Mouse (Mus musculus): ENCODE measurements around the gene 4931414P19Rik.
"Not testable (repeated sequence)": the region's sequence is repeated elsewhere in the genome, so short reads cannot be mapped to it uniquely, and the experiment has no call there.

Gene 4931414P19Rik

DNA sequence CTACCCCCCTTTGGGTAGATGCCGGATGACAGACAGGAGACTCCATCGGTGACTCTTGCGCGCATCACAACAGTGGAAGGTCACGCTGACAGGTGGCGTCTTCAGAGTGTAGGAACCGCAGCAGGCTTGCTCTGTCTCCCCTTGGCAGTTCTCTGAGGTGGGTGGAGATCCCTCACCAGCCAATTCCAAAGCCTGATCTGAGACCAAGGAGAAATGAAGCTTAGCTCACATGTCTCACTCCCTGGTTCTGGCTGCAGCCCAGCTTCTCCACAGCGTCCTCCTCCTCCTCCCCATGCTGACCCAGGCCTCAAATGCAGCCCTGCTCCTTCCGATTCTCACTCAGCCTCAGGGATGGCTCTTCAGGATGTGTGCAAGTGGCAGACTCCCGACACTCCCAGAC is 19.2 kb upstream of the 4931414P19Rik start:
- DNase-seq: no peak

DNA sequence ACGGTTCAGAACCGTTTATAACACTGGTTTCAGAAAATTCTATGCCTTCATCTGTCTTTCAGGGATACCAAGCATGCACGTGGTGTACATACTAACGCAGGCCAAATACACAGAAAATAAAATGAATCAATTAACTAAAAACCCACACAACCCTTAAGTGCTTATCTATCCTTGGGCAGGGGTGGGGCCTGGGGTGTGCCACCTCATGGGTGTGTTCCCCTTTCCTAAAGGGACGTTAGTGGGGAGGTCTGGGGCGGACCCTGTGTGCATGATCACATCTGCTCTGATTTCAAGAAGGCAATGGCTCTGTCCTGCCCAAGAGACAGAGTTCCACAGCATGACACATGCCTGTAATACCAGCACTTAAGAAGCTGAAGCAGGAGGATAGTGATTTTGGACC is 17.5 kb upstream of the 4931414P19Rik start:
- DNase-seq: no peak

- DNase-seq: no peak
Observed at GRCm38 (mm10) chr14:54621133-54621532, 15.3 kb upstream of the 4931414P19Rik start, which contains the start of gene Psmb11. TSS of gene Psmb11 (plus strand) at chr14:54621433.

- peak; percentile 88 for DNase-seq
Observed at GRCm38 (mm10) chr14:54617897-54618365, 12.1 kb upstream of the 4931414P19Rik start, which contains the start of gene Psmb5. TSS of gene Psmb5 (minus strand) at chr14:54618022.

- DNase-seq: no peak
Observed at GRCm38 (mm10) chr14:54617152-54617896, 11.5 kb upstream of the 4931414P19Rik start.

GRCm38 (mm10) chr14:54616226-54616825 is 10.5 kb upstream of the 4931414P19Rik start:
- DNase-seq: no peak

- not testable (repeated sequence) for DNase-seq
Observed at GRCm38 (mm10) chr14:54614130-54614529, 8.3 kb upstream of the 4931414P19Rik start.

DNA sequence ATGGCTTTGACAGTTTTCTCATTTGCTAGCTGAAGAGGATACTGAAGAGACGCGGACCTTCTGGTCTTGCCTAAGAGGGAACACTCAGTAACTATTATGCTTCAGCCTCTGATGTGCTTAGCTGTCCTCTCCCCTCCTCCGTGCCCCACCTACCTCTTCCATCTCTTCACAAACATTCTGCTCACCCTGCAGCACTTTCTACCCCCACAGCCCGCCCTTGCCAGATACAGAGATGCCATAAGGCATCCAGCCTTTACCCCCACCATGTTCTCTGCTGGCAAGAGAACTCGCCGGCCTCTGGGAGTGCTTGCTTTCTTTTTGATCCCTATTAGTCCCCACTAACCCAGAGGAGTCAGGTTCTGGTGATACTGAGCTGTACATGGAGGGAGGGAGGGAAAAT is 4.9 kb upstream of the 4931414P19Rik start:
- peak; percentile 83 for DNase-seq

DNA sequence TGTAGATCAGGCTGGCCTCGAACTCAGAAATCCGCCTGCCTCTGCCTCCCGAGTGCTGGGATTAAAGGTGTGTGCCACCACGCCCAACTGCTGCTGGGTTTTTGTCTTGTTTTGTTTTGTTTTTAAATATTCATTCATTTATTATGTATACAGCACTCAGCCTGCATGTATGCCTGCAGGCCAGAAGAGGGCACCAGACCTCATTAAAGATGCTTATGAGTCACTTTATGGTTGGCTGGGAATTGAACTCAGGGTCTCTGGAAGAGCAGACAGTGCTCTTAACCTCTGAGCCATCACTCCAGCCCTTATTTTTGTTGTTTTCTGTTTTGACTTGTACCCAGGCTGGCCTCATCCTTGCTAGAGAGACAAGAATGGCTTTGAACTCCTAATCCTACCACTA is 4.2 kb upstream of the 4931414P19Rik start:
- DNase-seq: no peak

DNA sequence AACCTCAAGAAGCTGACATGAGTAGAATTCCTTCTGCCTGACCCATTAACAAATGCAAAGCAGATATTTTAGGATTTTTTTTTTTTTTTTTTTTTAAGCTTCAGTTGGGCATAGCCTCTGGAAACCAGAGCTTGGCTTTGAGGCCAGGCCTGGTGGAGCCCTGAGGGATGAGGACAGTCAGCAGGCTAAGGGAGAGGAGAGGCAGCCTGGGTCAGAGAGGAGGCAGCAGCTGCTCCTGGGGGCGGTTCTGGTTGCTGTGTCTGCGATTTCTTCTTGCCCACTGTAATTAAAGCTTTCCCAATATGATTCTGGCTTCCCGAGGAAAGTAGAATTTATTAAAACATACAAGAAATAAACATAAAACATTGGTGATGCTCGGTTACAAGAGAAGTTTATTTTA is 3.5 kb upstream of the 4931414P19Rik start:
- DNase-seq: no peak

DNA sequence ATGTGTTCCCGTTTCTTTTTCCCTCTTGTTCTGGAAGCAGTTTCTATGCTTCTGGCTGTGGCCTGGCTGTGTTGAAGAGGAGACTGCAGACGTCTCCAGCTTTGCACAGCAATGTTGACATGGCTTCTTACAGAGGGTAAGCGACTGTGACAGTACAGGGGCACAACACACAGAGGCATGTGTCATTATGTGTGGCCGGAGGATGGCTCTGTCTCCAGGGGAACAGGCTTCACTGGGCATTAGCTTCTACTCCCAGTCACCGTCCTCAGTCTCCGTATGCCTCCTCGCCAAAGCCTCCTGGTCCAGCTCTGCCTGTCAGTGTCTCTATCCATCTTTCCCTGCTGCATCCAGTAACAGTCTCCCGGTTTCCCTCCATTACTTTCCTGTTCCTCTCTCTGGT is 1.4 kb upstream of the 4931414P19Rik start:
- DNase-seq: no peak

DNA sequence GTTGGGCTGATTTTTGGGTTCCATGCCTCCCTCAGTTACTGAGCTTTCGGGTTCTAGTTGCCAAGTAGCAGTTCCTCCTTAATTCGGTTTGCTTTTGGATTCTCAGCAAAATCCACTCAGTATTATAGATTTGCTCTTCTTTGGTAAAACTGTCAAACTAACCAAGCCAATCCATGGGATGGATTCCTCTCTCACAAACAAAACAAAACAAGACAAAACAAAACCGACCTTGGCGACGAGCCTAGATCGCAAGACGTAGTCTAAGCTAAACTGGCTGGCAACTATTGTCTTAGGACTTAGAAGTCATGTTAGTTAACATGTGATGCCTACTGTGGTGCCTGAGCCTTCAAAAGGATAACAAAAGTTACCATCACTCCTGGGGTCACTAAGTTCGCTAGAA is 2.1 kb downstream of the 4931414P19Rik start:
- DNase-seq: no peak

- peak; percentile 97 for DNase-seq
Observed at GRCm38 (mm10) chr14:54603038-54603654, 2.6 kb downstream of the 4931414P19Rik start.

DNA sequence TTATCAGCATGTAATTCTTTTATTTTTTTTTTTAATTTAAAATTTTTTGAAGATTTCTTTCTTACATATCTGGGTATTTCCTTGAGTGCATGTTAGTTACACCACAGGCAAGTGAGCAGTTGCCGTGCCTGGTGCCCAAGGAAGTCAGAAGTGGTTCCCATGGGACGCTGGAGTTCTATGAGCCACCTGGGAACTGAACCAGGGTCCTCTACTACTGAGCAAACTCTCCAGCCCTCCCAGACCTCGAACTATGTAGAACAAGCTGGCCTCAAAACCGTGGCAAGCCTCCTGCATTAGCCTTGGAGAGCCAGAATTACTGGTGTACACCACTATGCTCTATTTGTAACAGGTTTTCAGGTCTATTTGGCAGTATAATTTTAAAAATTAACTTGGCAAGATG is 3.2 kb downstream of the 4931414P19Rik start:
- DNase-seq: no peak

DNA sequence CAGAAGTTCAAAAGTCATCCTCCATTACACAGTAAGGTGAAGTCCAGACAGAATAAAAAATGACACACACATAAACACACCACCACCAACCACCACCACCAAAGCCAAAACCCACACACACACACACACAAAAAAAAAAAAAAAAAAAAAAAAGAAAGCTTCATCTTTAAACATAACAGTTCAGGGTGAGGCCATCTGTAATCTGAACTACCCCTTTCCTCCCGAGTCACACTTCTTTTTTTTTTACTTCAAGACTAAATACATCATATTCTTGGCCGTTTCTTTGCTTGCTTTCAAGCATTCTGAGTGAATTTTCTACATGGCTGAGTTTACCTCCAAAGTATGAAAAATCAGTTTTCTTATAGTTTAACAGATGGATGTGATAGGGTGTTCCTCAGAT is 4.2 kb downstream of the 4931414P19Rik start:
- DNase-seq: no peak

DNA sequence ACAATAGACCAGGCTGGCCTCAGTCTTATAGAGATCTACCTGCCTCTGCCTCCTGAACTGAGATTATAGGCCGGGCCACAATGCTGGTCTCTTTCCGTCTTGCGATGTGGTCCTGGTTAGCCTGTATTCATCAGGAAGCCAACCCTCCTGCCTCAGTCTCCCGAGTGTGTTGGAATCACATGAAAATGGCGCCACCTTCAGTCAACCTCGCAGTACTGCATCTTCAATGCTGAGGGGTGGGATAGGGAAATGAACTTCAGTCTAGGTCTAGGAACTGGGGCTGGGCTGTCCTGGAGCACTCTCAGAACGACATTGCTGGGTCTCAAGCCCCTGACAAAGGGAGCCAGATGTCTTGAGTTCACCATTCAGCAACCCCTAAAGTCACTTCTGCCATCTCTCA is 8.7 kb downstream of the 4931414P19Rik start:
- DNase-seq: no peak

GRCm38 (mm10) chr14:54594631-54595414 is 11.0 kb downstream of the 4931414P19Rik start:
- DNase-seq: peak; percentile 69

DNA sequence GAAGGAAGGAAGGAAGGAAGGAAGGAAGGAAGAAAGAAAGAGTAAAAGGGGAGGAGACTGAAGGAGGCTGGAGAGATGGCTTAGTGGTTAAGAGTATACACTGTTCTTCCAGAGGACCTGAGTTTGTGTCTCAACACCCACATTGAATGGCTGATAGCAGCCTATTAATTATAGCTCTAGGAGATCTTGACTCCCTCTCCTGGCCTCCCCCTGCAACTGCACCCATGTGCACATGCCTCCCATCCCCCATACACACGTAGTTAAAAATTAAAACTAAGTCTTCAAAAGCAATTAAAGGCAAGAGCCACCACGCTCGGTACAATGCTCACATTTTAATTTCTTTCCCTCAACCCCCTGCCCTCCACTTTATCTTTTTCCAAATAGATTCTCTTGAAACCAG is 11.7 kb downstream of the 4931414P19Rik start:
- no peak for DNase-seq

DNA sequence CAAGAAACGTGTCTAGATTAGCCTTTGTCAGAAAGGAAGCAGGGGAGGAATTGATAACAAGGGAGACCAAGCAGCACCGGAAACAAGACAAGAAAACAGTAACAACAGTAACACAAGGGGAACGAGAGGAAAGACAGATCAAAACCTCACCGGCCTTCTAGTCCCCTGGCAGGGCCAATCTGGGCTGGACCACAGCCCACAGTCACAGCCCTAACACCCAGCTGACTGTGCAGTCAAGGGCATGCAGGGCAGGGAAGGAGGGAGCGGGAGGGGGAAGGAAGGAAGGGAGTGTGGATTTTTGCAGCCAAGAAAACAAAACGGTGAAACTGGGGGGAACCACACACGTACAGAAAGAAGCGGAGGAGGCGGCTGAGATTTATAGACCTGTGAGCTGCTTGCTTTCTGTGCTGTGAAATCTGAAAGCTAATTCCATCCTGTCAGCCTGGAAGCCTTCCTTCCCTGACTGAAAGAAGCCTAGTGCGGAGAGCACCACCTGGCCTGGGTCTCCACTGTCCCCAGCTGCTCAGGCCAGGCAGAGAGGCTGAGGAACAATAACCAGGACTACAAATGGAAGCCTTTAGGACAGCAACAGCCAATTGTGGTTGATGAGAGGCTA is 13.4 kb downstream of the 4931414P19Rik start:
- peak; percentile 71 for DNase-seq

DNA sequence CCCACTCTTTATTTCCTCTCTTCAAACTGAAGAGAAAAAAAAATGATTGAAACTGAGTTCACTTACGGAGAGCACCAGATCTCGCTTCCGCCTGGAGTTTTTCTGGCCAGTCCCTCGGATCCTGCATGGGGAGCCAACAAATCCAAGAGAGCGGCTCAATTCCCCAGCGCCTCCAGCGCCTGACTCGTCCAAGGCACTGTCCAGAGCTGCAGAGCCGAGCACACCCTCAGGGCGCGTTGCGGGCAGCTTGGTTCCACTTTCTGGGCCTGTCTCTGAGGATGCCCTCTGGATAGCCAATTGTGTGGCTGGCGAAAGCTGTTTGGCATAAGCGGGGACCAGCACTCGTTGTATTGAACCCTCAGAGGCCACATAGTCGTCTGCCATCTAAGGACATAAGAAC is 14.7 kb downstream of the 4931414P19Rik start:
- no peak for DNase-seq

DNA sequence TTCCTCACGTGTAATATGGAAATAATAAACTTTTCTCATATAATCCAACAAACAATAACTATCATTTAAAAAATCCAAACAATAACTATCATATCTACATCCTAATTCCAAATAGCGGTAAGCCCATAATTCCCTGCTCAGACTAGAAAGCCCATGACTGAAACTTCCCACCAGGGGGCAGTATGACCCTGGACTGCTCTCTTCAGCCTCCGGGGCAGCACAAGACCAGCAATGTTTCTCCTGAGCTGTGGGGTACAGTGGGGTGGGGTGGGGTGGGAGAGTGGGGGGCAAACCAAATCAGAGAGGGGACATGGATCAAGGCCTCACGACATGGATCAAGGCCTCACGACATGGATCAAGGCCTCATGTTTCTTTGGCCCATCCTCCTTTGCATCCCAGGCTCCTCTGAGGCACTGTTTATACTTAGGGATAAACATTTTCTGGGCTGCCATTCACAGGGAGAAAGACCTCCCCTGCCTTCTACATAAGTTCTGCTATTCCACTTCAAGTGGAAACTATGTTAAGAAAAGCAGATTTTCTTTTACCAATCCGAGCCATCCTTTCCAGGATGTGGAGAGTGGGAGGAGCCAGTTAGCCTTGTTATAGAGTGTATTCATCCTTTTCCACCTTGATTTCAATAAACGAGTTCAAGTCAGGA is 22.0 kb downstream of the 4931414P19Rik start:
- DNase-seq: peak; percentile 61

- no peak for DNase-seq
Observed at GRCm38 (mm10) chr14:54582536-54582935, 23.3 kb downstream of the 4931414P19Rik start.

Measured in right cerebral cortex, adult 18-20 months (tissue).